Mouse (Mus musculus): Measurements from ENCODE around the gene Rngtt. TPM values are rescaled to one million over a fixed set of nuclear protein-coding genes. Genes with fewer than 3 reads are reported as not detected.

Gene Rngtt
- polyA plus RNA-seq, 1 experiment = 51.9 TPM

- no peaks in the 10 kb centered on the region for H3K9me3 ChIP-seq (replicated peaks; ENCODE audit: control insufficient read depth, insufficient read depth, low read length, poor library complexity, severe bottlenecking)
- H3K9ac ChIP-seq (ENCODE audit: low read depth, poor library complexity, severe bottlenecking) = no peak overlapping the region
- TF ChIP-seq CTCF (IDR thresholded peaks at IDR 0.05; ENCODE audit: low read depth, low read length) (no peak), POLR2A (IDR thresholded peaks at IDR 0.05; ENCODE audit: insufficient read depth, low read length) (no peak), EP300 (IDR thresholded peaks at IDR 0.05; ENCODE audit: insufficient read depth, low read depth, low read length) (no peak)
- H3K27ac ChIP-seq (ENCODE audit: insufficient read depth, low read length) = no peak overlapping the region
- no peaks in the 10 kb centered on the region for H3K36me3 ChIP-seq (ENCODE audit: control insufficient read depth, insufficient read depth, low read length, poor library complexity, severe bottlenecking)
- H3K27me3 ChIP-seq (ENCODE audit: control insufficient read depth, insufficient read depth, low read length, poor library complexity, severe bottlenecking) = no peaks in the 10 kb centered on the region
- H3K4me1 ChIP-seq (ENCODE audit: control insufficient read depth, insufficient read depth, low read length) = no peaks in the 10 kb centered on the region
- H3K4me3 ChIP-seq (ENCODE audit: low read depth, low read length) = no peak overlapping the region
Measured at GRCm38 (mm10) chr4:33405723-33406293, 95.7 kb downstream of the Rngtt start.

- Histone ChIP-seq H3K4me1 (ENCODE audit: control insufficient read depth, insufficient read depth, low read length) (no peaks in the 10 kb centered on the region), H3K4me3 (ENCODE audit: low read depth, low read length) (no peak overlapping the region), H3K27ac (ENCODE audit: insufficient read depth, low read length) (no peak overlapping the region), H3K9me3 (replicated peaks; ENCODE audit: control insufficient read depth, insufficient read depth, low read length, poor library complexity, severe bottlenecking) (no peaks in the 10 kb centered on the region), H3K36me3 (ENCODE audit: control insufficient read depth, insufficient read depth, low read length, poor library complexity, severe bottlenecking) (no peaks in the 10 kb centered on the region; the same call in 1 of the 2 replicates), H3K9ac (ENCODE audit: low read depth, poor library complexity, severe bottlenecking) (no peak overlapping the region), H3K27me3 (ENCODE audit: control insufficient read depth, insufficient read depth, low read length, poor library complexity, severe bottlenecking) (no peaks in the 10 kb centered on the region)
- TF ChIP-seq EP300 (IDR thresholded peaks at IDR 0.05; ENCODE audit: insufficient read depth, low read depth, low read length) = no peak
Measured at GRCm38 (mm10) chr4:33413791-33414190, 103.7 kb downstream of the Rngtt start.

GRCm38 (mm10) chr4:33414781-33415180, 104.7 kb downstream of the Rngtt start:
- H3K9ac ChIP-seq (ENCODE audit: low read depth, poor library complexity, severe bottlenecking) = no peak overlapping the region
- H3K36me3 ChIP-seq (ENCODE audit: control insufficient read depth, insufficient read depth, low read length, poor library complexity, severe bottlenecking) = no peaks in the 10 kb centered on the region; the same call in 1 of the 2 replicates
- TF ChIP-seq CTCF (IDR thresholded peaks at IDR 0.05; ENCODE audit: low read depth, low read length) (no peak), POLR2A (IDR thresholded peaks at IDR 0.05; ENCODE audit: insufficient read depth, low read length) (no peak), EP300 (IDR thresholded peaks at IDR 0.05; ENCODE audit: insufficient read depth, low read depth, low read length) (no peak)
- no peak overlapping the region for H3K27ac ChIP-seq (ENCODE audit: insufficient read depth, low read length)
- no peak overlapping the region for H3K4me3 ChIP-seq (ENCODE audit: low read depth, low read length)
- H3K27me3 ChIP-seq (ENCODE audit: control insufficient read depth, insufficient read depth, low read length, poor library complexity, severe bottlenecking) = no peaks in the 10 kb centered on the region
- no peaks in the 10 kb centered on the region for H3K4me1 ChIP-seq (ENCODE audit: control insufficient read depth, insufficient read depth, low read length)
- no peaks in the 10 kb centered on the region for H3K9me3 ChIP-seq (replicated peaks; ENCODE audit: control insufficient read depth, insufficient read depth, low read length, poor library complexity, severe bottlenecking)

GRCm38 (mm10) chr4:33417391-33417790, 107.3 kb downstream of the Rngtt start:
- H3K36me3 ChIP-seq (ENCODE audit: control insufficient read depth, insufficient read depth, low read length, poor library complexity, severe bottlenecking) = no peaks in the 10 kb centered on the region; the same call in 1 of the 2 replicates
- H3K27me3 ChIP-seq (ENCODE audit: control insufficient read depth, insufficient read depth, low read length, poor library complexity, severe bottlenecking) = no peaks in the 10 kb centered on the region
- no peak overlapping the region for H3K27ac ChIP-seq (ENCODE audit: insufficient read depth, low read length)
- H3K4me1 ChIP-seq (ENCODE audit: control insufficient read depth, insufficient read depth, low read length) = no peaks in the 10 kb centered on the region
- H3K9ac ChIP-seq (ENCODE audit: low read depth, poor library complexity, severe bottlenecking) = no peak overlapping the region
- H3K9me3 ChIP-seq (replicated peaks; ENCODE audit: control insufficient read depth, insufficient read depth, low read length, poor library complexity, severe bottlenecking) = no peaks in the 10 kb centered on the region
- no peak overlapping the region for H3K4me3 ChIP-seq (ENCODE audit: low read depth, low read length)
- no peak for TF ChIP-seq EP300 (IDR thresholded peaks at IDR 0.05; ENCODE audit: insufficient read depth, low read depth, low read length)
- no peak for TF ChIP-seq POLR2A (IDR thresholded peaks at IDR 0.05; ENCODE audit: insufficient read depth, low read length)
- TF ChIP-seq CTCF (IDR thresholded peaks at IDR 0.05; ENCODE audit: low read depth, low read length) = no peak

GRCm38 (mm10) chr4:33419644-33420043, 109.5 kb downstream of the Rngtt start:
- TF ChIP-seq EP300 (IDR thresholded peaks at IDR 0.05; ENCODE audit: insufficient read depth, low read depth, low read length) (no peak), POLR2A (IDR thresholded peaks at IDR 0.05; ENCODE audit: insufficient read depth, low read length) (no peak), CTCF (IDR thresholded peaks at IDR 0.05; ENCODE audit: low read depth, low read length) (no peak)
- no peak overlapping the region for H3K9ac ChIP-seq (ENCODE audit: low read depth, poor library complexity, severe bottlenecking)
- no peaks in the 10 kb centered on the region for H3K4me1 ChIP-seq (ENCODE audit: control insufficient read depth, insufficient read depth, low read length)
- H3K27me3 ChIP-seq (ENCODE audit: control insufficient read depth, insufficient read depth, low read length, poor library complexity, severe bottlenecking) = no peaks in the 10 kb centered on the region
- no peaks in the 10 kb centered on the region; the same call in 1 of the 2 replicates for H3K36me3 ChIP-seq (ENCODE audit: control insufficient read depth, insufficient read depth, low read length, poor library complexity, severe bottlenecking)
- H3K9me3 ChIP-seq (replicated peaks; ENCODE audit: control insufficient read depth, insufficient read depth, low read length, poor library complexity, severe bottlenecking) = no peaks in the 10 kb centered on the region
- H3K27ac ChIP-seq (ENCODE audit: insufficient read depth, low read length) = no peak overlapping the region
- H3K4me3 ChIP-seq (ENCODE audit: low read depth, low read length) = no peak overlapping the region

- TF ChIP-seq EP300 (IDR thresholded peaks at IDR 0.05; ENCODE audit: insufficient read depth, low read depth, low read length) (no peak), CTCF (IDR thresholded peaks at IDR 0.05; ENCODE audit: low read depth, low read length) (no peak)
- Histone ChIP-seq H3K4me3 (ENCODE audit: low read depth, low read length) (no peak overlapping the region), H3K27ac (ENCODE audit: insufficient read depth, low read length) (no peak overlapping the region), H3K27me3 (ENCODE audit: control insufficient read depth, insufficient read depth, low read length, poor library complexity, severe bottlenecking) (no peaks in the 10 kb centered on the region), H3K36me3 (ENCODE audit: control insufficient read depth, insufficient read depth, low read length, poor library complexity, severe bottlenecking) (no peaks in the 10 kb centered on the region), H3K9ac (ENCODE audit: low read depth, poor library complexity, severe bottlenecking) (no peak overlapping the region), H3K9me3 (replicated peaks; ENCODE audit: control insufficient read depth, insufficient read depth, low read length, poor library complexity, severe bottlenecking) (no peaks in the 10 kb centered on the region), H3K4me1 (ENCODE audit: control insufficient read depth, insufficient read depth, low read length) (no peaks in the 10 kb centered on the region)
Measured at GRCm38 (mm10) chr4:33428856-33429255, 118.7 kb downstream of the Rngtt start.

All from ES-Bruce4 (cell line).